12 mouse cellular contexts compared by ENCODE assay signal in genomic region chr7:122186043-122186442, GRCm38 (mm10). TPM values are rescaled to one million over a fixed set of nuclear protein-coding genes. Genes with fewer than 3 reads are reported as not detected.
DNase-seq lines count a peak whose midpoint lies in the region; ATAC-seq and TF ChIP-seq lines count a peak whose summit lies in the region.
"Had no signal": no experiment of that assay in that cellular context is flagged by ENCODE, and none has a peak within 500 bp of the region (broad histone marks: within the 10 kb centered on the region; RNA-seq: fewer than 3 reads in every experiment).

Ern2 (minus strand) TSS chr7:122186207.

- no peak for TF ChIP-seq CTCF in intestine, postnatal 0 days (IDR thresholded peaks at IDR 0.05; ENCODE audit: low read depth)
- TF ChIP-seq CTCF in small intestine, adult 2 months (IDR thresholded peaks at IDR 0.05; ENCODE audit: extremely low read depth, insufficient read length, insufficient replicate concordance, low read depth, low read length): no peak
- no peak for TF ChIP-seq CTCF in heart, adult 2 months (IDR thresholded peaks at IDR 0.05)

- H3K79me2 ChIP-seq in heart, adult 2 months (replicated peaks; ENCODE audit: control insufficient read depth, insufficient read depth, low read length): no peaks in the 10 kb centered on the region

- ATAC-seq in kidney, embryonic 16.5 days (ENCODE audit: low FRiP score, low TSS enrichment): no peak; the same call in 1 of the 2 replicates
- ATAC-seq in embryonic facial prominence, embryonic 15.5 days (ENCODE audit: insufficient number of reproducible peaks, low FRiP score, low TSS enrichment, low read depth): no peak
- no peak for ATAC-seq in intestine, postnatal 0 days
- ATAC-seq: lung, postnatal 0 days had no signal

- H3K9me3 ChIP-seq in kidney, embryonic 16.5 days (ENCODE audit: low read length): no peaks in the 10 kb centered on the region
- no peaks in the 10 kb centered on the region for H3K9me3 ChIP-seq in embryonic facial prominence, embryonic 15.5 days (replicated peaks)
- no peaks in the 10 kb centered on the region for H3K9me3 ChIP-seq in intestine, postnatal 0 days (ENCODE audit: control insufficient read depth)

- H3K4me1 ChIP-seq in kidney, embryonic 16.5 days (ENCODE audit: insufficient read depth, low read length): 0 out of 2 replicates have a peak, but pooled peaks cover 3% of the 10 kb centered on the region
- 0 out of 2 replicates have a peak, but pooled peaks cover 3% of the 10 kb centered on the region for H3K4me1 ChIP-seq in embryonic facial prominence, embryonic 15.5 days
- no peaks in the 10 kb centered on the region for H3K4me1 ChIP-seq in intestine, postnatal 0 days (replicated peaks; ENCODE audit: control insufficient read depth, insufficient read depth, low read length)
- H3K4me1 ChIP-seq in small intestine, adult 2 months (ENCODE audit: control insufficient read depth, insufficient read depth, insufficient read length, low read length): peaks cover 12% of the 10 kb centered on the region
- no peaks in the 10 kb centered on the region for H3K4me1 ChIP-seq in heart, adult 2 months (ENCODE audit: control insufficient read depth, insufficient read depth, low read length)

- TF ChIP-seq EP300 in heart, adult 2 months (IDR thresholded peaks at IDR 0.05; ENCODE audit: insufficient read depth, low read depth, low read length): no peak

- no peaks in the 10 kb centered on the region for H3K36me3 ChIP-seq in kidney, embryonic 16.5 days (ENCODE audit: insufficient read depth, low read length)
- H3K36me3 ChIP-seq in embryonic facial prominence, embryonic 15.5 days: no peaks in the 10 kb centered on the region
- H3K36me3 ChIP-seq in intestine, postnatal 0 days (ENCODE audit: control insufficient read depth, insufficient read depth): no peaks in the 10 kb centered on the region
- H3K36me3 ChIP-seq in small intestine, adult 2 months (ENCODE audit: control insufficient read depth, insufficient read depth, low read length): no peaks in the 10 kb centered on the region
- no peaks in the 10 kb centered on the region for H3K36me3 ChIP-seq in heart, adult 2 months (ENCODE audit: control insufficient read depth, insufficient read depth, low read length)

- no peak within 1 kb of the TSS for H3K4me3 ChIP-seq in kidney, embryonic 16.5 days (ENCODE audit: low read length)
- no peak within 1 kb of the TSS for H3K4me3 ChIP-seq in embryonic facial prominence, embryonic 15.5 days (replicated peaks)
- H3K4me3 ChIP-seq in intestine, postnatal 0 days (ENCODE audit: low read depth, low read length): 0 out of 2 replicates have a peak within 1 kb of the TSS, but pooled peaks have one; percentile 2
- peak within 1 kb of the TSS; percentile 55 for H3K4me3 ChIP-seq in small intestine, adult 2 months (ENCODE audit: low read depth, low read length)
- H3K4me3 ChIP-seq in heart, adult 2 months: no peak within 1 kb of the TSS

- TF ChIP-seq POLR2A in small intestine, adult 2 months (IDR thresholded peaks at IDR 0.05; ENCODE audit: low read depth, low read length): no peak
- no peak for TF ChIP-seq POLR2A in heart, adult 2 months (IDR thresholded peaks at IDR 0.05; ENCODE audit: insufficient read depth, low read depth, low read length)

- no peaks in the 10 kb centered on the region for H3K27me3 ChIP-seq in kidney, embryonic 16.5 days (ENCODE audit: insufficient read depth, low read length)
- no peaks in the 10 kb centered on the region for H3K27me3 ChIP-seq in embryonic facial prominence, embryonic 15.5 days
- H3K27me3 ChIP-seq in intestine, postnatal 0 days (replicated peaks; ENCODE audit: control insufficient read depth, insufficient read depth, low read length): no peaks in the 10 kb centered on the region
- no peaks in the 10 kb centered on the region for H3K27me3 ChIP-seq in small intestine, adult 2 months (ENCODE audit: control insufficient read depth, insufficient read depth, low read length)
- H3K27me3 ChIP-seq in heart, adult 2 months (ENCODE audit: control insufficient read depth, insufficient read depth, low read length): peaks cover 2% of the 10 kb centered on the region; the same call in 1 of the 2 replicates

- H3K9ac ChIP-seq in kidney, embryonic 16.5 days (replicated peaks; ENCODE audit: low read length): no peak within 1 kb of the TSS
- no peak within 1 kb of the TSS for H3K9ac ChIP-seq in embryonic facial prominence, embryonic 15.5 days
- no peak within 1 kb of the TSS for H3K9ac ChIP-seq in intestine, postnatal 0 days (ENCODE audit: low read depth, low read length)
- no peak within 1 kb of the TSS for H3K9ac ChIP-seq in heart, adult 2 months (ENCODE audit: low read depth, low read length)

- intact Hi-C loops in left cerebral cortex, postnatal 36 days (cut with DNase I): no loop called here
- intact Hi-C loops in heart, adult 2 months (cut with DNase I): no loop called here

- H3K4me2 ChIP-seq in kidney, embryonic 16.5 days (replicated peaks; ENCODE audit: low read depth, low read length): peak within 1 kb of the TSS; percentile 31; the same call in 1 of the 2 replicates
- peak within 1 kb of the TSS; percentile 12 for H3K4me2 ChIP-seq in embryonic facial prominence, embryonic 15.5 days (replicated peaks)
- peak within 1 kb of the TSS; percentile 35; the same call in 1 of the 2 replicates for H3K4me2 ChIP-seq in intestine, postnatal 0 days (replicated peaks; ENCODE audit: low read depth)

- H3K27ac ChIP-seq in kidney, embryonic 16.5 days (ENCODE audit: low read length): no peak within 1 kb of the TSS
- no peak within 1 kb of the TSS for H3K27ac ChIP-seq in embryonic facial prominence, embryonic 15.5 days (replicated peaks)
- no peak within 1 kb of the TSS for H3K27ac ChIP-seq in intestine, postnatal 0 days (ENCODE audit: low read depth, low read length)
- peak within 1 kb of the TSS; percentile 30; the same call in 1 of the 2 replicates for H3K27ac ChIP-seq in small intestine, adult 2 months (ENCODE audit: insufficient read depth, low read depth, low read length)
- H3K27ac ChIP-seq in heart, adult 2 months: no peak within 1 kb of the TSS

- 15% methylated on average over 15 of the region's 17 CpGs for WGBS in kidney, embryonic 16.5 days
- 14% methylated on average over 16 of the region's 17 CpGs for WGBS in embryonic facial prominence, embryonic 15.5 days
- 13% methylated on average over 17 of the region's 17 CpGs for WGBS in intestine, postnatal 0 days
- 19% methylated on average over 14 of the region's 17 CpGs for WGBS in small intestine, adult 2 months
- 17% methylated on average over 15 of the region's 17 CpGs for WGBS in heart, adult 2 months

- no peak for DNase-seq in kidney, adult 18-20 months
- DNase-seq in left cerebral cortex, postnatal 36 days (ENCODE audit: low spot score in 2 of 2): no peak
- DNase-seq in heart, adult 2 months: no peak
- DNase-seq in spleen, postnatal 4 days (ENCODE audit: low spot score in 2 of 2): no peak
- DNase-seq: cerebellum, postnatal 36 days; kidney, adult 8-10 months had no signal

RNA-seq across cellular contexts. Expression of gene Ern2, which starts in this region (rescaled TPM):
- polyA plus RNA-seq in kidney, embryonic 16.5 days (2015; fragmentation: Nextera tagmentation; extraction: Ambion mirVana): 0.05 TPM in 1 of 2 replicates, not detected in the other
- not detected in 2 replicates for polyA plus RNA-seq in embryonic facial prominence, embryonic 15.5 days (2015; fragmentation: Nextera tagmentation; extraction: Ambion mirVana)
- 4.0 and 4.8 TPM in 2 replicates for polyA plus RNA-seq in intestine, postnatal 0 days (2015; fragmentation: Nextera tagmentation; extraction: Ambion mirVana)
- 23.1 and 23.5 TPM in 2 replicates for polyA plus RNA-seq in small intestine, adult 2 months (2012; rRNA removed)
- total RNA-seq in left cerebral cortex, postnatal 36 days (2021): under 1 TPM; 0.25 TPM
- total RNA-seq in heart, adult 2 months (2021): not detected
- 0.53 TPM in 1 of 2 replicates, not detected in the other for polyA plus RNA-seq in heart, adult 2 months (2012; rRNA removed)
- total RNA-seq: heart, adult 8-10 months had no signal

Comparison
In these comparisons a context has a peak if more than half of its experiments do, and no peak if none do; other contexts are left out.
1. H3K4me3 ChIP-seq: peak in intestine, postnatal 0 days (single experiment) and small intestine, adult 2 months (single experiment); none in kidney, embryonic 16.5 days (single experiment), embryonic facial prominence, embryonic 15.5 days (single experiment) and heart, adult 2 months (single experiment).
2. Peak in every context shown above with its lines, with median percentiles within 50 percentile points of each other: H3K4me2 ChIP-seq.